Mouse (Mus musculus) megakaryocyte, embryonic 14.5 days (primary cell): ENCODE results near the gene Polr2m.

ENCODE experiments used
- FLI1 ChIP-seq: IDR thresholded peaks from 2 replicates; pipeline ENCODE4 v1.6.1; 2012; ENCODE audit warnings: low read length, inconsistent platforms, mixed read lengths
- GATA1 ChIP-seq: IDR thresholded peaks from 3 replicates; pipeline ENCODE4 v1.6.1; 2012; ENCODE audit warnings: mixed read lengths, low read length, inconsistent platforms, borderline replicate concordance

- TF ChIP-seq GATA1 (no peak), FLI1 (no peak)
Observed at GRCm38 (mm10) chr9:71490076-71490475, 4.3 kb upstream of the Polr2m start.
